Mouse (Mus musculus): Measurements from ENCODE around the gene Drd2. TPM values are rescaled to one million over a fixed set of nuclear protein-coding genes. Genes with fewer than 3 reads are reported as not detected.

The Drd2 gene
- polyA plus RNA-seq, 1 experiment: not detected

GRCm38 (mm10) chr9:49410621-49411020 is 70.2 kb downstream of the Drd2 start:
- 73% methylated on average over 5 of the region's 5 CpGs for WGBS
- H3K4me1 ChIP-seq (ENCODE audit: control insufficient read depth, insufficient read depth, low read length): no peaks in the 10 kb centered on the region
- H3K27ac ChIP-seq (ENCODE audit: control insufficient read depth, insufficient read depth, low read depth, low read length, poor library complexity): no peak overlapping the region
- H3K4me3 ChIP-seq (replicated peaks; ENCODE audit: control insufficient read depth, low read depth, low read length): no peak overlapping the region
- no peak for TF ChIP-seq CTCF (IDR thresholded peaks at IDR 0.05; ENCODE audit: control insufficient read depth, insufficient read depth, low read length)
- TF ChIP-seq POLR2A (IDR thresholded peaks at IDR 0.05; ENCODE audit: borderline replicate concordance, control insufficient read depth, low read depth, low read length): no peak

GRCm38 (mm10) chr9:49423866-49424265 is 83.4 kb downstream of the Drd2 start:
- no peak for TF ChIP-seq POLR2A (IDR thresholded peaks at IDR 0.05; ENCODE audit: borderline replicate concordance, control insufficient read depth, low read depth, low read length)
- TF ChIP-seq CTCF (IDR thresholded peaks at IDR 0.05; ENCODE audit: control insufficient read depth, insufficient read depth, low read length): no peak
- no peaks in the 10 kb centered on the region for H3K4me1 ChIP-seq (ENCODE audit: control insufficient read depth, insufficient read depth, low read length)
- 87% methylated on average over 5 of the region's 5 CpGs for WGBS
- H3K4me3 ChIP-seq (replicated peaks; ENCODE audit: control insufficient read depth, low read depth, low read length): no peak overlapping the region
- H3K27ac ChIP-seq (ENCODE audit: control insufficient read depth, insufficient read depth, low read depth, low read length, poor library complexity): no peak overlapping the region

DNA sequence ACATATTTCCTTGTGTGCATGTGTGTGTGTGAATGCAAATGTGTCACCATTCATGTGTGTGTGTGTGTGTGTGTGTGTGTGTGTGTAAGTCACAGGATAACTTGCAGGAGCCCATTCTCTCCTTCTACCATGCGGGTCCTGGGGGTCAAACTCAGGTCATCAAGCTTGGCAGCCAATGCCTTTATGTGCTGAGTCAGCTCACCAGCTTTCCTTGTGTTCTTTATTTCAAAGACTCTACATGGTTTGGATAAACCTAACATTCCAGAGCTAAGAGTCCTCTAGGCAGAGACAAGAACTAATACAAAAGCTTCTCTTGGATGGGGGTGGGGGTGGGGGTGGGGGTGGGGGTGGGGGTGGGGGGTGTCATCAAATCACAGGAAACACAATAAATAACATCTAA is 85.2 kb downstream of the Drd2 start:
- TF ChIP-seq POLR2A (IDR thresholded peaks at IDR 0.05; ENCODE audit: borderline replicate concordance, control insufficient read depth, low read depth, low read length) (no peak), CTCF (IDR thresholded peaks at IDR 0.05; ENCODE audit: control insufficient read depth, insufficient read depth, low read length) (no peak)
- H3K4me3 ChIP-seq (replicated peaks; ENCODE audit: control insufficient read depth, low read depth, low read length): no peak overlapping the region
- 77% methylated on average over 1 of the region's 1 CpGs for WGBS
- no peaks in the 10 kb centered on the region for H3K4me1 ChIP-seq (ENCODE audit: control insufficient read depth, insufficient read depth, low read length)
- H3K27ac ChIP-seq (ENCODE audit: control insufficient read depth, insufficient read depth, low read depth, low read length, poor library complexity): no peak overlapping the region

DNA sequence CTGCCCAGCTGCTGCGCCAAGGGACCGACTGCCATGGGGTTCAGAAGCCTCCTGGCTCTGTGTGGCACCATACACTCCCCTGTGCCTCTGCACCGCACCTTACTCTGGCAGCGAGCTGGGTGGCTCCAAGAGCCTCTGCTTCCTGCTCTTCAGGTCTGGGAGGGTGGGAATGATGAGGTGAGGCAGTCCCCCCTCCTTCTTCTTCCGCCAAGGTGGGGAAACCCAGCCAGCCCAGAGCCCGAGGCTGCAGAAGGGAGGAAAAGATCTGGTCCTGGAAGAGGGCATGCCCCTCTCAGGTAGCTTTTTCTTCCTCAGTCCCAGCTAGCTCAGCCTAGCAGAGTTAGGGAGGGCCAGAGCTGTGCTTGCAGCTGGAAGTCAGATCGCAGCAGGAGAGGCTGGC is 86.5 kb downstream of the Drd2 start, which contains the start of gene Ankk1:
Gene Ankk1, minus strand, starts transcription at position 101 of the 400 bp plus-strand sequence.
- 68% methylated on average over 7 of the region's 7 CpGs for WGBS
- Histone ChIP-seq H3K27ac (ENCODE audit: control insufficient read depth, insufficient read depth, low read depth, low read length, poor library complexity) (no peak within 1 kb of the TSS), H3K4me3 (replicated peaks; ENCODE audit: control insufficient read depth, low read depth, low read length) (no peak within 1 kb of the TSS), H3K4me1 (ENCODE audit: control insufficient read depth, insufficient read depth, low read length) (no peaks in the 10 kb centered on the region)
- TF ChIP-seq POLR2A (IDR thresholded peaks at IDR 0.05; ENCODE audit: borderline replicate concordance, control insufficient read depth, low read depth, low read length) (no peak), CTCF (IDR thresholded peaks at IDR 0.05; ENCODE audit: control insufficient read depth, insufficient read depth, low read length) (no peak)

DNA sequence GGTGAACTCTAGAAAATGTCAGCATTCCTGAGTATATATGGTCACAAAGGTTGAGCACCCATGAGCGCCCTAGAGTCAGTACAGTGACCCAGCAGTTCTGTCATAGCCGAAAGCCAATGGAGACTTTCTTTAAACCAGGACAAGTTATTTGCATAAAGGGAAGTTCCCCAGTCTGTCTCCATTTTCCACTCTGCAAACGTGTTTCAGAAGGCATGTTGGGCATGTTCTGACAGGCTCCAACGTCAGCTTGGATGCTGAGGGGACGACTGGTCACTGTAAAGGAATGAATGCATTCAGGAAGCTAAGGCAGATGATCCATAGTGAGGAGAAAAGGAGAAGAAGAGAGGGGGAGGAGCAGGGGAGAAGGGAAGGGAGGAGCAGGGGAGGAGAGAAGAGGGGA is 87.1 kb downstream of the Drd2 start:
- TF ChIP-seq CTCF (IDR thresholded peaks at IDR 0.05; ENCODE audit: control insufficient read depth, insufficient read depth, low read length): no peak
- TF ChIP-seq POLR2A (IDR thresholded peaks at IDR 0.05; ENCODE audit: borderline replicate concordance, control insufficient read depth, low read depth, low read length): no peak

DNA sequence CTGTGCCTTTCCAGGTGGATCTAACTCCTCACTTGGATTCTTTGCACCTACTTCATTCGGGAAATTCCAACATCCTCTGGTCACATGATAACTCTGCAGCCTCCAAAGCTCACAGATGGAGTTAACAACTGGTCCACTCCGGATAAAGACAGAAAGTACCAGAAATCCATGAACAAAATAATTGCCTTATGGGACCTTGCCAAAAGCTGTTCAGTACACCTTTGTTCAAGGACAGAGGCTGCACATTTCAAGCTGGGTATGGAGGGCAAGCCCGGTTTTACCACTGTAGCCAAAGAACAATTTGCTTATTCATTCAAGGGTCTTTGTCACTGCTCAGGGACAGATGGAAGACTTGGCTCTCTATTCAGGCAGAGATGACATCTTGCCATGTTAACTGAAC is 102.2 kb downstream of the Drd2 start:
- H3K4me3 ChIP-seq (replicated peaks; ENCODE audit: control insufficient read depth, low read depth, low read length): no peak overlapping the region
- TF ChIP-seq POLR2A (IDR thresholded peaks at IDR 0.05; ENCODE audit: borderline replicate concordance, control insufficient read depth, low read depth, low read length): no peak
- TF ChIP-seq CTCF (IDR thresholded peaks at IDR 0.05; ENCODE audit: control insufficient read depth, insufficient read depth, low read length): no peak
- no peaks in the 10 kb centered on the region; the same call in 1 of the 2 replicates for H3K4me1 ChIP-seq (ENCODE audit: control insufficient read depth, insufficient read depth, low read length)
- H3K27ac ChIP-seq (ENCODE audit: control insufficient read depth, insufficient read depth, low read depth, low read length, poor library complexity): no peak overlapping the region
- WGBS: 73% methylated on average over 3 of the region's 3 CpGs

More for the DNA sequence above, 87.1 kb downstream of the Drd2 start:
- Histone ChIP-seq H3K4me1 (ENCODE audit: control insufficient read depth, insufficient read depth, low read length) (no peaks in the 10 kb centered on the region), H3K27ac (ENCODE audit: control insufficient read depth, insufficient read depth, low read depth, low read length, poor library complexity) (no peak overlapping the region), H3K4me3 (replicated peaks; ENCODE audit: control insufficient read depth, low read depth, low read length) (no peak overlapping the region)
- 35% methylated on average over 5 of the region's 5 CpGs for WGBS

DNA sequence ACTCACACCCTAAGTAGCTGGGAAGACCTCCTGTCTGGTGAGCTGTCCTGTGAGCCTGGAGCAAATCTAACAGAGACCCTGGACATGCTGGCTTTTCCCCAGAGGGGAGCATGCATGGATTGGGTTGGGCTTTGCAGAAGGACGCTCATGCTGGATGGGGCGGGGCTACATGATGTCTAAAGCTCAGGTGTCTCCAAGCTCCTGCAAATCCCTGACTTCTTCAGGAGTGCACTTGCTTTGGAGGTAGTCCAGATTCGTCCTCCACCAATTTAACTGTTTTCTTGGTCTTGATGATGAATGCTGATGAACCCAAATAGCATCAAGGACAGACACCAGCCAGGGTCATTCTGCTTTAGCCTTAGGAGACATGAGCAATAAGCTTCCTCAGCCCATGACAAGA is 110.1 kb downstream of the Drd2 start:
- TF ChIP-seq POLR2A (IDR thresholded peaks at IDR 0.05; ENCODE audit: borderline replicate concordance, control insufficient read depth, low read depth, low read length) (no peak), CTCF (IDR thresholded peaks at IDR 0.05; ENCODE audit: control insufficient read depth, insufficient read depth, low read length) (no peak)
- no peaks in the 10 kb centered on the region; the same call in 1 of the 2 replicates for H3K4me1 ChIP-seq (ENCODE audit: control insufficient read depth, insufficient read depth, low read length)
- no peak overlapping the region for H3K4me3 ChIP-seq (replicated peaks; ENCODE audit: control insufficient read depth, low read depth, low read length)
- no peak overlapping the region for H3K27ac ChIP-seq (ENCODE audit: control insufficient read depth, insufficient read depth, low read depth, low read length, poor library complexity)
- 67% methylated on average over 3 of the region's 3 CpGs for WGBS

DNA sequence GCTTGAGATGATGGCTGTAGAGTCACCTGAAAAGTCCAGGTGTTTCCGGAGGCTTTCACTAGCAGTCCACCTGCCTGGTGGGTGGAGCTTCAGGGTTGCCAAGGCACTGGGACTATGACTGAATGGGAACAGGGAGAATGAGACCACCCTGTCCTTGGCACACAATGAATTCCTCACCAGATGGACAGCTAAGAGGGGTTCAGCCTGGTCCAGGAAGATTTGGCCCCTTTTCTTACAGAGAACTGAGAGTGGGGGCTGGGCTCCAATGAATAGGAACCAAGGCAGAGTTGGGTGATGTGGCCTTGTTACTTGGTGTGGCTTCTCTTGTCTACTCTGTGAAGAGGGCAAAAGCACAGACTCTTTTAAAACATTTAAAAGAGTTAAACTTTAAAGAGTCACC is 112.0 kb downstream of the Drd2 start:
- WGBS: 94% methylated on average over 1 of the region's 1 CpGs
- TF ChIP-seq CTCF (IDR thresholded peaks at IDR 0.05; ENCODE audit: control insufficient read depth, insufficient read depth, low read length) (no peak), POLR2A (IDR thresholded peaks at IDR 0.05; ENCODE audit: borderline replicate concordance, control insufficient read depth, low read depth, low read length) (no peak)
- no peak overlapping the region for H3K27ac ChIP-seq (ENCODE audit: control insufficient read depth, insufficient read depth, low read depth, low read length, poor library complexity)
- H3K4me1 ChIP-seq (ENCODE audit: control insufficient read depth, insufficient read depth, low read length): no peaks in the 10 kb centered on the region
- no peak overlapping the region for H3K4me3 ChIP-seq (replicated peaks; ENCODE audit: control insufficient read depth, low read depth, low read length)

- H3K4me3 ChIP-seq (replicated peaks; ENCODE audit: control insufficient read depth, low read depth, low read length): no peak overlapping the region
- WGBS: 73% methylated on average over 3 of the region's 3 CpGs
- H3K27ac ChIP-seq (ENCODE audit: control insufficient read depth, insufficient read depth, low read depth, low read length, poor library complexity): no peak overlapping the region
- no peaks in the 10 kb centered on the region for H3K4me1 ChIP-seq (ENCODE audit: control insufficient read depth, insufficient read depth, low read length)
- TF ChIP-seq CTCF (IDR thresholded peaks at IDR 0.05; ENCODE audit: control insufficient read depth, insufficient read depth, low read length) (no peak), POLR2A (IDR thresholded peaks at IDR 0.05; ENCODE audit: borderline replicate concordance, control insufficient read depth, low read depth, low read length) (no peak)
Measured at GRCm38 (mm10) chr9:49456136-49456535, 115.7 kb downstream of the Drd2 start.

Other genes starting within 250 kb of the Drd2 start
- gene Gm4894, start 90.1 kb upstream of the Drd2 start, polyA plus RNA-seq (2011; ENCODE audit: insufficient read depth, insufficient read length, low replicate concordance, missing spikeins): not detected in 2 replicates
- gene Ankk1, start 86.4 kb downstream of the Drd2 start, polyA plus RNA-seq (2011; ENCODE audit: insufficient read depth, insufficient read length, low replicate concordance, missing spikeins): not detected in 2 replicates
- gene Ttc12, start 145.6 kb downstream of the Drd2 start, polyA plus RNA-seq (2011; ENCODE audit: insufficient read depth, insufficient read length, low replicate concordance, missing spikeins): 0.55 and 1.5 TPM in 2 replicates